In genomic region chr15:86113342-86113710, GRCm38 (mm10) we compare ENCODE assay signal across 8 mouse cellular contexts. TPM values are rescaled to one million over a fixed set of nuclear protein-coding genes. Genes with fewer than 3 reads are reported as not detected.
A peak's percentile ranks its signal among the peaks of the same experiment; 100 is the strongest.
DNase-seq lines count a peak whose midpoint lies in the region; ATAC-seq lines count a peak whose summit lies in the region.

No protein-coding gene starts in this region.

- peak overlapping the region; percentile 21; the same call in 1 of the 2 replicates for H3K4me2 ChIP-seq in kidney, embryonic 15.5 days
- H3K4me2 ChIP-seq in midbrain, embryonic 14.5 days (ENCODE audit: low read length) = peak overlapping the region; percentile 18; the same call in 1 of the 2 replicates

- intact Hi-C loops in gastrocnemius, postnatal 36 days (cut with DNase I) = no loop called here

- no peak for DNase-seq in kidney, postnatal 10 days
- peak; percentile 57 for DNase-seq in ZHBTc4 (ENCODE audit: low read depth, low spot score)
- no peak for DNase-seq in hindbrain, embryonic 10.5 days (ENCODE audit: low spot score)
- DNase-seq in midbrain, embryonic 14.5 days = no peak
- DNase-seq in layer of hippocampus, postnatal 14 days (ENCODE audit: low spot score in 2 of 2) = no peak
- no peak for DNase-seq in gastrocnemius, postnatal 36 days
- DNase-seq in adrenal gland, adult 18-20 months (ENCODE audit: low spot score in 2 of 2) = no peak

- no peak overlapping the region for H3K4me3 ChIP-seq in kidney, embryonic 15.5 days (replicated peaks)
- no peak overlapping the region; the same call in 1 of the 2 replicates for H3K4me3 ChIP-seq in hindbrain, embryonic 10.5 days
- no peak overlapping the region for H3K4me3 ChIP-seq in midbrain, embryonic 14.5 days (replicated peaks; ENCODE audit: low read depth, low read length)

- no peaks in the 10 kb centered on the region for H3K27me3 ChIP-seq in kidney, embryonic 15.5 days
- no peaks in the 10 kb centered on the region for H3K27me3 ChIP-seq in hindbrain, embryonic 10.5 days (ENCODE audit: insufficient read depth, poor library complexity, severe bottlenecking)
- H3K27me3 ChIP-seq in midbrain, embryonic 14.5 days (ENCODE audit: control insufficient read depth, insufficient read depth, low read length) = no peaks in the 10 kb centered on the region

- H3K4me1 ChIP-seq in kidney, embryonic 15.5 days = peaks cover 36% of the 10 kb centered on the region
- peaks cover 70% of the 10 kb centered on the region for H3K4me1 ChIP-seq in hindbrain, embryonic 10.5 days (replicated peaks)
- H3K4me1 ChIP-seq in midbrain, embryonic 14.5 days (ENCODE audit: control insufficient read depth, insufficient read depth, low read length) = peaks cover 22% of the 10 kb centered on the region

- ATAC-seq in kidney, embryonic 15.5 days (replicated peaks; ENCODE audit: low FRiP score) = no peak; the same call in 1 of the 2 replicates
- ATAC-seq in midbrain, embryonic 14.5 days (ENCODE audit: low FRiP score, low TSS enrichment) = no peak

- 0 out of 2 replicates have a peak, but pooled peaks cover under 1% of the 10 kb centered on the region for H3K36me3 ChIP-seq in kidney, embryonic 15.5 days
- H3K36me3 ChIP-seq in hindbrain, embryonic 10.5 days = no peaks in the 10 kb centered on the region
- H3K36me3 ChIP-seq in midbrain, embryonic 14.5 days (ENCODE audit: control insufficient read depth, insufficient read depth, low read length) = 0 out of 2 replicates have a peak, but pooled peaks cover 2% of the 10 kb centered on the region

- WGBS in kidney, embryonic 15.5 days = 9% methylated on average over 9 of the region's 9 CpGs
- 12% methylated on average over 9 of the region's 9 CpGs for WGBS in hindbrain, embryonic 10.5 days
- WGBS in midbrain, embryonic 14.5 days = 7% methylated on average over 9 of the region's 9 CpGs

- H3K9ac ChIP-seq in kidney, embryonic 15.5 days = no peak overlapping the region
- H3K9ac ChIP-seq in midbrain, embryonic 14.5 days (replicated peaks; ENCODE audit: low read length) = peak overlapping the region; percentile 32; the same call in 1 of the 2 replicates

- no peaks in the 10 kb centered on the region for H3K9me3 ChIP-seq in kidney, embryonic 15.5 days (replicated peaks)
- H3K9me3 ChIP-seq in hindbrain, embryonic 10.5 days = no peaks in the 10 kb centered on the region
- no peaks in the 10 kb centered on the region for H3K9me3 ChIP-seq in midbrain, embryonic 14.5 days (ENCODE audit: control insufficient read depth, low read length)

- H3K27ac ChIP-seq in kidney, embryonic 15.5 days = peak overlapping the region; percentile 68
- peak overlapping the region; percentile 73 for H3K27ac ChIP-seq in hindbrain, embryonic 10.5 days
- peak overlapping the region; percentile 84 for H3K27ac ChIP-seq in midbrain, embryonic 14.5 days (replicated peaks; ENCODE audit: low read depth, low read length)

RNA-seq across cellular contexts. Expression of gene Gramd4, which starts 55.8 kb away (rescaled TPM):
- polyA plus RNA-seq in kidney, embryonic 15.5 days (2015; fragmentation: Nextera tagmentation; extraction: Ambion mirVana) = 14.1 and 17.4 TPM in 2 replicates
- 16.6 and 18.0 TPM in 2 replicates for polyA plus RNA-seq in hindbrain, embryonic 10.5 days (2016; fragmentation: Nextera tagmentation; extraction: Ambion mirVana)
- 29.5 and 31.0 TPM in 2 replicates for polyA plus RNA-seq in midbrain, embryonic 14.5 days (2014; fragmentation: Nextera tagmentation; extraction: Ambion mirVana)
- total RNA-seq in layer of hippocampus, postnatal 14 days (2021) = 10 to 100 TPM; 26.5 to 28.4 TPM
- 1 to 10 TPM; 5.1 to 5.9 TPM for total RNA-seq in gastrocnemius, postnatal 36 days (2021)
- total RNA-seq in adrenal gland, adult 18-20 months (2021) = 10 to 100 TPM; 12.7 to 14.6 TPM
